Mouse (Mus musculus): ENCODE measurements around the gene Iba57. TPM values are rescaled to one million over a fixed set of nuclear protein-coding genes. Genes with fewer than 3 reads are reported as not detected.

Gene Iba57
- polyA plus RNA-seq, 1 experiment from 2014 or later = 6.8 TPM

DNA sequence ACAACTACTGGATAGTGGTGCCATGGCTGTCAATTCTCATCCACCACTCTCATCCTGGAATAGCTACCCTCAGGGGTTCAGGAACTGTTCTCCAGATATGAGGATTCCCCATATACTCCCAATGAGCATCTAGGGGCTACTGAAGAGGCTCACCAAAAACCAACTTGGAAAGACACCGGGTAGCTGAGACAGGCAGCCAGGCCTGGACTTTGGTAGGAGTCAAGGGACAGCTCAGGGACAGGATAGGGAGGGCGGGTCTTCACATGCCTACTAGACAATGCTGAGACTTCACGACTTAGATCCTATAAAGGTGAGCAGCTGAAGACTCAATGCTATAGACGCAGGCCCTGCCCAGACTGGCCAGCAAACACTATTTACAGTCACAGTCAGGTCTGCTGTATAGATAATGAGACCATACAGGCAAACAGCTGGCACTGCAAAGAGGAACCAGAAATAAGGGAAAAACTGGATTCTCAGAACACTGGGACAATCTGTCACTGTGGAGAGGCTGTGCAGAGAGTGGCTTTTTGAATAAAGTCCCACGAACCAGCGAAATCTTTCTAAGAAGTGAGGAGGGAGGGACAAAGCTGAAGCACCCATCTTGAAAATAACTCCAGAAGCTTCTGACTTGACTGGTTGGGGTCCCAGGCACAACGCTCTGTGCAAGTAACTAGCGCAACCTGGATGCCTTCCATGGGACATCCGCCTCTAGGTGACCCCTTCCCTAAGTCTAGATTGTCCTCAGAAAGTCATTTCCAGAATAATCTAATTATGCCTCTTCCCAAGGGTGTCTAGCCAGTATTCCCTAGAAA is 890 bp downstream of the Iba57 start:
- peaks cover 30% of the 10 kb centered on the region for H3K4me1 ChIP-seq (replicated peaks; ENCODE audit: control insufficient read depth, insufficient read depth, low read length)
- H3K27ac ChIP-seq (ENCODE audit: low read depth, low read length) = peak overlapping the region; percentile 100
- H3K9me3 ChIP-seq (ENCODE audit: control insufficient read depth, low read length) = no peaks in the 10 kb centered on the region
- H3K36me3 ChIP-seq (ENCODE audit: control insufficient read depth, insufficient read depth, low read length) = peaks cover 11% of the 10 kb centered on the region
- ATAC-seq (replicated peaks; ENCODE audit: low FRiP score) (peak; percentile 1), DNase-seq (ENCODE audit: low spot score) (no peak)
- peak overlapping the region; percentile 77 for H3K4me3 ChIP-seq (ENCODE audit: low read depth, low read length)
- H3K9ac ChIP-seq (ENCODE audit: low read depth, low read length) = peak overlapping the region; percentile 60
- WGBS = 59% methylated on average over 9 of the region's 9 CpGs
- H3K4me2 ChIP-seq = peak overlapping the region; percentile 92
- H3K27me3 ChIP-seq (replicated peaks; ENCODE audit: control insufficient read depth, insufficient read depth, low read length) = no peaks in the 10 kb centered on the region

DNA sequence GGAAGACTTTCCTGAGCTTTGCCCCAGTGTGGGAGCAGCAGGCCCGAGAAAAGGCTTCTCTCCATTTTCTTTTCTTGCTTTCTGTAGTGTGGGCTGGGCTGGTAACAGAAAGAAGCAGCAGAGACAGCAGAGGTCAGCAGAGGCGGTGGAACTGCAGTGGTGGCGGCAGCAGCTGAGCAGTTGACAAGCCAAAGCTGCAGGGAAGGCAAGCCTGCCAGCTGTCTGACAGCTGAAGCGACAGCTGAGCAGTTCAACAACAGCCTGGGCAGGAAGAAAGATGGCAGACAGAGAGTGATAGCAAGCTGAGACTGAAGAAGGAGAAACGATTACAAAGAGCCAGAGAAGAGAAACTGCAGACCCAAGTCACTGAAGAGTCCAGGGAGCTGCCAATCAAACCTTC is 2.1 kb downstream of the Iba57 start:
- Histone ChIP-seq H3K4me1 (replicated peaks; ENCODE audit: control insufficient read depth, insufficient read depth, low read length) (peaks cover 28% of the 10 kb centered on the region), H3K9me3 (ENCODE audit: control insufficient read depth, low read length) (no peaks in the 10 kb centered on the region), H3K9ac (ENCODE audit: low read depth, low read length) (peak overlapping the region; percentile 22; the same call in 1 of the 2 replicates), H3K27me3 (replicated peaks; ENCODE audit: control insufficient read depth, insufficient read depth, low read length) (no peaks in the 10 kb centered on the region), H3K4me2 (peak overlapping the region; percentile 92; the same call in 1 of the 2 replicates), H3K27ac (ENCODE audit: low read depth, low read length) (no peak overlapping the region), H3K4me3 (ENCODE audit: low read depth, low read length) (no peak overlapping the region), H3K36me3 (ENCODE audit: control insufficient read depth, insufficient read depth, low read length) (peaks cover 14% of the 10 kb centered on the region)
- ATAC-seq (replicated peaks; ENCODE audit: low FRiP score) (no peak), DNase-seq (ENCODE audit: low spot score) (no peak)
- 83% methylated on average over 5 of the region's 5 CpGs for WGBS

DNA sequence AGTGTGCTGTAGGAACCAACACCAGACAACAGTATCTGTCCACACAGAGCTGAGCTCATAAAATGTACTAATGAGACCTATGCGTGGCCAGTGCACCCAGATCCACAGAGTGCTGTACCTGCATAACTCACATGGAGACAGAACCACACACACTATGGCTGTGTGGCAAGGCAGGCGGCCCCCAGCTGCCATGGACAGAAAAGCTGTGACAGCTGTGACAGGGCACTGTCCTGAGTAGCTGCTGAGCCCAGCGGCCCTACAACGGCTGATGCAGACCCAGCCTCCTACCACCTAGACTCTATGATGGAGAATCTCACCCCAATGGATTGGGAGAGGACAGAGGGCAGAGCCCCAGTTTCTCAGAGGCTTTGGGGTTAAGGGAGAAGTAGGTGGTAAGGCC is 4.0 kb downstream of the Iba57 start:
- H3K27me3 ChIP-seq (replicated peaks; ENCODE audit: control insufficient read depth, insufficient read depth, low read length) = no peaks in the 10 kb centered on the region
- 83% methylated on average over 4 of the region's 4 CpGs for WGBS
- H3K27ac ChIP-seq (ENCODE audit: low read depth, low read length) = no peak overlapping the region
- H3K9ac ChIP-seq (ENCODE audit: low read depth, low read length) = no peak overlapping the region
- DNase-seq (ENCODE audit: low spot score) (no peak), ATAC-seq (replicated peaks; ENCODE audit: low FRiP score) (no peak)
- H3K9me3 ChIP-seq (ENCODE audit: control insufficient read depth, low read length) = no peaks in the 10 kb centered on the region
- H3K4me1 ChIP-seq (replicated peaks; ENCODE audit: control insufficient read depth, insufficient read depth, low read length) = peaks cover 18% of the 10 kb centered on the region
- H3K4me3 ChIP-seq (ENCODE audit: low read depth, low read length) = no peak overlapping the region
- H3K36me3 ChIP-seq (ENCODE audit: control insufficient read depth, insufficient read depth, low read length) = peaks cover 18% of the 10 kb centered on the region
- no peak overlapping the region for H3K4me2 ChIP-seq

DNA sequence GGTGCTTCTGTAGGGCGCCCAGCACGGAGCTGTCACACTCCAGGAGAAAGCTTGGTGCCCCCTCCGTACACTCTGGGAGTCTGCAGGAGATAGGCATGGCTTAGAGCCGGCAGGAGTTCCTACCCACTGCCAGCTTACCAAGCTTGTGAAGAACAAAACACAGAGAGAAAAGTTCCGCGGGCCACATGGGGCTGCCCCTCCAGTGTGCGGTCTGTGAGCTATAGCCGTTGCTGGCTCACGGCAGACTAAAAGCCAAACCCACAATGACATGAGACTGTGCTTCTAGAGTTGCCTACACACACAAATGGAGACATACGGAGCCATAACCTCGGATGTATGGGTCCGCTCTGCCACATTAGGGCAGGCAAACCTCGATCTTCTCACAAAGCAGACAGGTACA is 4.4 kb downstream of the Iba57 start:
- Histone ChIP-seq H3K4me3 (ENCODE audit: low read depth, low read length) (no peak overlapping the region), H3K9me3 (ENCODE audit: control insufficient read depth, low read length) (no peaks in the 10 kb centered on the region), H3K27ac (ENCODE audit: low read depth, low read length) (no peak overlapping the region), H3K9ac (ENCODE audit: low read depth, low read length) (no peak overlapping the region), H3K27me3 (replicated peaks; ENCODE audit: control insufficient read depth, insufficient read depth, low read length) (no peaks in the 10 kb centered on the region), H3K36me3 (ENCODE audit: control insufficient read depth, insufficient read depth, low read length) (peaks cover 18% of the 10 kb centered on the region), H3K4me1 (replicated peaks; ENCODE audit: control insufficient read depth, insufficient read depth, low read length) (peaks cover 13% of the 10 kb centered on the region), H3K4me2 (no peak overlapping the region)
- DNase-seq (ENCODE audit: low spot score) = no peak
- 95% methylated on average over 13 of the region's 13 CpGs for WGBS
- ATAC-seq (replicated peaks; ENCODE audit: low FRiP score) = no peak

DNA sequence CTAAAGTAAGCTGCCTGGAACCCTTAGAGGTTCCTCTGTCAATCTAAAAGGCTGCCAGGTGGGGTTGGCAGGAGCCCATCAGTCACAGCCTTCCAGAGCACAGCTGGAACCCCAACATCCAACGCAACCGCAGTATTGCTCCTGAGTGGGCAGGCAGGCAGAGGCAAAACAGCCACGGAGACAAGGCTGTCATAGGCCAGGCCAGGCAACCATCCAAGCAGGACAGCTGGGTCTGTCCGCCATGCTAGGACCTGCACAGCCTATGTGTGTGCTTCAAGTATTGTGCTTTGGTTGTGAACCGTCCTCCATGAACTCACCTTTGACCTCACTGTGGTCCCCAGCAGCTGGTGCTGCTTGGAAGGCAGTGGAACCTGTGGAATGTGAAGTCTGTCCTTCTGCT is 7.6 kb downstream of the Iba57 start:
- Histone ChIP-seq H3K4me3 (ENCODE audit: low read depth, low read length) (no peak overlapping the region), H3K4me2 (no peak overlapping the region), H3K9ac (ENCODE audit: low read depth, low read length) (no peak overlapping the region), H3K36me3 (ENCODE audit: control insufficient read depth, insufficient read depth, low read length) (peaks cover 18% of the 10 kb centered on the region), H3K4me1 (replicated peaks; ENCODE audit: control insufficient read depth, insufficient read depth, low read length) (no peaks in the 10 kb centered on the region), H3K9me3 (ENCODE audit: control insufficient read depth, low read length) (no peaks in the 10 kb centered on the region), H3K27me3 (replicated peaks; ENCODE audit: control insufficient read depth, insufficient read depth, low read length) (no peaks in the 10 kb centered on the region), H3K27ac (ENCODE audit: low read depth, low read length) (no peak overlapping the region)
- DNase-seq (ENCODE audit: low spot score) (no peak), ATAC-seq (replicated peaks; ENCODE audit: low FRiP score) (no peak)
- 91% methylated on average over 5 of the region's 5 CpGs for WGBS

DNA sequence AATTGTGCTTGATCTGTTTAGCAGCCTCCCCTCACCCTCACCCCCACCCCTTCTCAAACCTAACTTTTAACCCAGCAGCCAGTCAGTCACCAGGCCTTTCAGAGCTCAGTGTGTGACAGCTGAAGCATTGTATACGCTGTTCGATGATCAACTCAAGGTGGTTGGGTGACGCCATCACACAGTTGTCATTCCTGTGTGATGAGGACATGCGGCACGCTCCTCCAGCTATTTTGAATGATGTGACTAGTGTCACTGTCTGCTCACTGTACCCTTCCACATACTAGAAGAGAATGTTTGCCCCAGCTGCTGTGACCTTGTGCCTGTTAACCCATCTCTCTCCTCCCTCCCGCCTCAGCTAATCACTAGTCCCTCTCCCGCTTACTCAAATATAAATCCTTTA is 9.3 kb downstream of the Iba57 start:
- no peak for ATAC-seq (replicated peaks; ENCODE audit: low FRiP score)
- Histone ChIP-seq H3K9ac (ENCODE audit: low read depth, low read length) (no peak overlapping the region), H3K27ac (ENCODE audit: low read depth, low read length) (no peak overlapping the region)

DNA sequence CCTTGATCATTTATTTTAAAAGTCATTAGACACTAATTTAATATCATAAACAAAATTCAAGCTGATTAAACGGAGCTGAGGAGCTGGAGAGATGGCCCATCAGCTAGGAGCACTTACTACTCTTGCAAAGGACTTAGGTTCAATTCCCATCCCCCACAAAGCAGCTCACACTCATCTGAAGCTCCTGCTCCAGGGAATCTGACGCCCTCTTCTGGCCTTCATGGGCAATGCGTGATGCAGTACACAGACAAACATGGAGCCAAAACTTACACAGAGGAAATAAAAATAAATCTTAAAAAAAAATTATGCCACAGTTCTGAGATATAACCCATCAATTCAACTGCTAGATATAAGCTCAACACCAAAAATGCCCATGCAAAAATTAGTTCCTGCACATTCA is 11.8 kb downstream of the Iba57 start:
- Histone ChIP-seq H3K4me1 (replicated peaks; ENCODE audit: control insufficient read depth, insufficient read depth, low read length) (no peaks in the 10 kb centered on the region), H3K4me3 (ENCODE audit: low read depth, low read length) (no peak overlapping the region), H3K36me3 (ENCODE audit: control insufficient read depth, insufficient read depth, low read length) (peaks cover 5% of the 10 kb centered on the region; the same call in 1 of the 2 replicates), H3K27me3 (replicated peaks; ENCODE audit: control insufficient read depth, insufficient read depth, low read length) (no peaks in the 10 kb centered on the region; the same call in 1 of the 2 replicates), H3K9me3 (ENCODE audit: control insufficient read depth, low read length) (no peaks in the 10 kb centered on the region), H3K27ac (ENCODE audit: low read depth, low read length) (no peak overlapping the region), H3K4me2 (no peak overlapping the region), H3K9ac (ENCODE audit: low read depth, low read length) (no peak overlapping the region)
- WGBS = 28% methylated on average over 3 of the region's 3 CpGs
- DNase-seq (ENCODE audit: low spot score) (no peak), ATAC-seq (replicated peaks; ENCODE audit: low FRiP score) (no peak)

More for the DNA sequence above, 9.3 kb downstream of the Iba57 start:
- H3K36me3 ChIP-seq (ENCODE audit: control insufficient read depth, insufficient read depth, low read length) = peaks cover 18% of the 10 kb centered on the region
- H3K4me1 ChIP-seq (replicated peaks; ENCODE audit: control insufficient read depth, insufficient read depth, low read length) = no peaks in the 10 kb centered on the region
- H3K4me3 ChIP-seq (ENCODE audit: low read depth, low read length) = no peak overlapping the region
- DNase-seq (ENCODE audit: low spot score) = no peak
- H3K27me3 ChIP-seq (replicated peaks; ENCODE audit: control insufficient read depth, insufficient read depth, low read length) = no peaks in the 10 kb centered on the region; the same call in 1 of the 2 replicates
- WGBS = 79% methylated on average over 7 of the region's 7 CpGs
- no peaks in the 10 kb centered on the region for H3K9me3 ChIP-seq (ENCODE audit: control insufficient read depth, low read length)
- no peak overlapping the region for H3K4me2 ChIP-seq

DNA sequence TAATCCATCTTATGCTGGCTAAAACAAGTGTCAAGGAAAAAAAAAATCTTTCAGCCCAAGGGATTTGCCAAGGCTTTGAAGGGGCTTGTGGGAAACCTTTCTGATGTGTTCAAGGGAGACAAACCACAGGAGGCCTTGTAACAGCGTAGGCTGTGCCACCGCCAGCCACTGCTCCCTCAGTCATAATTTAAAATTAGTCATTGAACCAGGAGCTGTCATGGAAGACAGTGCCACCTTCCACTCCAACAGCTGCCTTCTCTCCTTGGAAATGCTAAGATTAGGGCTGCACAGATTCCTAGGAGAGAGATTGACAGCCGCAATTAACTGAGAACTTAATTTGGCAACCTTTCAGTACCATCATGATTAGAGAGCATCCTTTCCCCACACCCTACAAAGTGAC is 14.2 kb downstream of the Iba57 start:
- Histone ChIP-seq H3K9me3 (ENCODE audit: control insufficient read depth, low read length) (no peaks in the 10 kb centered on the region), H3K9ac (ENCODE audit: low read depth, low read length) (no peak overlapping the region), H3K4me3 (ENCODE audit: low read depth, low read length) (no peak overlapping the region), H3K4me1 (replicated peaks; ENCODE audit: control insufficient read depth, insufficient read depth, low read length) (no peaks in the 10 kb centered on the region), H3K27me3 (replicated peaks; ENCODE audit: control insufficient read depth, insufficient read depth, low read length) (no peaks in the 10 kb centered on the region; the same call in 1 of the 2 replicates), H3K27ac (ENCODE audit: low read depth, low read length) (no peak overlapping the region), H3K36me3 (ENCODE audit: control insufficient read depth, insufficient read depth, low read length) (no peaks in the 10 kb centered on the region), H3K4me2 (no peak overlapping the region)
- ATAC-seq (replicated peaks; ENCODE audit: low FRiP score) (no peak), DNase-seq (ENCODE audit: low spot score) (no peak)
- WGBS = 67% methylated on average over 3 of the region's 3 CpGs

DNA sequence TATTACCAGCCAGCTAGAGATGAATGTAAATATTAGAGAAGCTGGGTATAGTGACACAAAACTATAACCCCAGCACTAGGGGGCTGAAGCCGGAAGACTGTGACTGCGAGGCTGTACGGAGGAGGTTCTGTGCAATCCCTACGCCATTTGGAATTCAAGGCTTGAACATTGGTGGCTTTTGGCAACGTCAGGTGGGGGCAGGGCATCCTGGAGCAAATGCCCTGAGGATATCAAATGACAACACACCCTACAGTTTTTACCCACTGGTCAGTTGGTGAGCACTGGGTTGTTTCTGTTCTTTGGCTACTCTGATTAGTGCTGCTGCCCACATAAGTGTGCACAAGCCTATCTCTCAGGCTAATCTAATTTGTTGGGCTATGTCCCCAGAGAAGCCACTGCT is 20.6 kb downstream of the Iba57 start:
- WGBS = 78% methylated on average over 5 of the region's 5 CpGs
- Histone ChIP-seq H3K4me3 (ENCODE audit: low read depth, low read length) (no peak overlapping the region), H3K27ac (ENCODE audit: low read depth, low read length) (no peak overlapping the region), H3K4me1 (replicated peaks; ENCODE audit: control insufficient read depth, insufficient read depth, low read length) (no peaks in the 10 kb centered on the region; the same call in 1 of the 2 replicates), H3K4me2 (no peak overlapping the region), H3K9me3 (ENCODE audit: control insufficient read depth, low read length) (no peaks in the 10 kb centered on the region), H3K27me3 (replicated peaks; ENCODE audit: control insufficient read depth, insufficient read depth, low read length) (peaks cover 11% of the 10 kb centered on the region), H3K36me3 (ENCODE audit: control insufficient read depth, insufficient read depth, low read length) (no peaks in the 10 kb centered on the region), H3K9ac (ENCODE audit: low read depth, low read length) (no peak overlapping the region)
- no peak for ATAC-seq (replicated peaks; ENCODE audit: low FRiP score)
- DNase-seq (ENCODE audit: low spot score) = no peak

All from liver, embryonic 11.5 days (tissue).